Mouse (Mus musculus) cortical plate, adult 2 months (tissue): ENCODE results near the gene Zfp275.

Source experiments
- CTCF ChIP-seq: fragments of 200-500 bp; IDR thresholded peaks from 2 replicates; pipeline ENCODE4 v1.5.1; 2011; ENCODE audit warnings: mild to moderate bottlenecking, control low read depth, low read length; ENCODE audit not compliant: insufficient read depth; ENCODE audit errors: extremely low read depth
- POLR2A ChIP-seq: fragments of 200-500 bp; IDR thresholded peaks from 2 replicates; pipeline ENCODE4 v1.6.1; 2011; ENCODE audit warnings: mild to moderate bottlenecking, low read length, control low read depth; ENCODE audit not compliant: insufficient read depth; ENCODE audit errors: extremely low read depth

GRCm38 (mm10) chrX:73356163-73356562, 13.7 kb downstream of the Zfp275 start:
- TF ChIP-seq POLR2A: no peak
- TF ChIP-seq CTCF: no peak
